In the genomic region with DNA sequence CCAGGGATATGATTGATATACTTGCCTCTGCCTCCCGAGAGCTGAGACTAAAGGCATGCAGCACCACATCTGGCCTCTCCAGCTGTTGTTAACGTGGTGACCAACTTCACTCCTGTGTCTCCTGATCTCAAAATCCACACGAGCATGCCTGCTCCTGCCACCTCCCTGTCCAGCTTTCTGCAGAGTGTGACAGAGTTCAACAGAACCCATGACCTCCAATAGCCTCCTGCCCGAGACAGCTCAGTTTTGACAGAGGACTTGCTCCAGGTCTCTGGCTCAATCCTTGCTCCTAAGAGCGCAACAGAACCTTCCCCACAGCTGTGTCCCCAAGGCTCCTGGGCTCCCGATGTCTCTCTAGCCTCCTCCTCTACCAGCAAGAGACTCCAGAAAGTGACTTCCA, we compare ENCODE assay signal across 27 mouse cellular contexts.
"Had no signal": no experiment of that assay in that cellular context is flagged by ENCODE, and none has a peak within 500 bp of the region (broad histone marks: within the 10 kb centered on the region; RNA-seq: fewer than 3 reads in every experiment).

No protein-coding gene starts in this region.

- H3K4me2 ChIP-seq: embryonic facial prominence, embryonic 12.5 days; embryonic facial prominence, embryonic 13.5 days; embryonic facial prominence, embryonic 15.5 days; forebrain, embryonic 12.5 days; forebrain, embryonic 13.5 days; forebrain, embryonic 15.5 days had no signal

- H3K4me3 ChIP-seq: embryonic facial prominence, embryonic 10.5 days; embryonic facial prominence, embryonic 12.5 days; embryonic facial prominence, embryonic 13.5 days; embryonic facial prominence, embryonic 15.5 days; erythroblast, embryonic 14.5 days; forebrain, embryonic 10.5 days; forebrain, embryonic 12.5 days; forebrain, embryonic 13.5 days; forebrain, embryonic 15.5 days; gastrocnemius, adult 2 months; heart, adult 2 months had no signal

- H3K9me3 ChIP-seq: embryonic facial prominence, embryonic 10.5 days; embryonic facial prominence, embryonic 12.5 days; embryonic facial prominence, embryonic 13.5 days; embryonic facial prominence, embryonic 15.5 days; forebrain, embryonic 10.5 days; forebrain, embryonic 12.5 days; forebrain, embryonic 13.5 days; forebrain, embryonic 15.5 days had no signal

- ATAC-seq: forebrain, embryonic 13.5 days; forebrain, embryonic 14.5 days; forebrain, embryonic 15.5 days; forebrain, embryonic 16.5 days; forebrain, postnatal 0 days had no signal

- H3K9ac ChIP-seq: embryonic facial prominence, embryonic 12.5 days; embryonic facial prominence, embryonic 13.5 days; embryonic facial prominence, embryonic 15.5 days; forebrain, embryonic 12.5 days; forebrain, embryonic 13.5 days; forebrain, embryonic 15.5 days; forebrain, postnatal 0 days had no signal

- H3K27me3 ChIP-seq: embryonic facial prominence, embryonic 12.5 days; embryonic facial prominence, embryonic 13.5 days; embryonic facial prominence, embryonic 15.5 days; forebrain, embryonic 12.5 days; forebrain, embryonic 13.5 days; forebrain, embryonic 15.5 days had no signal

- H3K27ac ChIP-seq: embryonic facial prominence, embryonic 10.5 days; embryonic facial prominence, embryonic 12.5 days; embryonic facial prominence, embryonic 13.5 days; embryonic facial prominence, embryonic 15.5 days; forebrain, embryonic 10.5 days; forebrain, embryonic 12.5 days; forebrain, embryonic 13.5 days; forebrain, embryonic 15.5 days; gastrocnemius, adult 2 months; heart, adult 2 months had no signal

- H3K4me1 ChIP-seq: embryonic facial prominence, embryonic 15.5 days; forebrain, embryonic 12.5 days; forebrain, embryonic 13.5 days; forebrain, embryonic 15.5 days had no signal

- H3K36me3 ChIP-seq: embryonic facial prominence, embryonic 10.5 days; embryonic facial prominence, embryonic 12.5 days; embryonic facial prominence, embryonic 13.5 days; embryonic facial prominence, embryonic 15.5 days; forebrain, embryonic 10.5 days; forebrain, embryonic 12.5 days; forebrain, embryonic 15.5 days had no signal

- DNase-seq: cerebellum, adult 8-10 months; cerebellum, adult 9-10 months; cerebellum, adult 9-11 months; cerebellum, postnatal 10 days; cerebellum, postnatal 14 days; cerebellum, postnatal 36 days; embryo, embryonic 11 days; forebrain, postnatal 0 days; gastrocnemius, adult 2 months; gastrocnemius, postnatal 10 days; gastrocnemius, postnatal 14 days; gastrocnemius, postnatal 25 days; gastrocnemius, postnatal 36 days; heart, adult 11 months; heart, adult 18-20 months; heart, adult 2 months had no signal
